Mouse (Mus musculus) fibroblast of lung, adult 2 months (primary cell): ENCODE data around the gene Spata2.
A peak's percentile ranks its signal among the peaks of the same experiment; 100 is the strongest.

Experiments
- DNase-seq: peaks from one replicate; pipeline ENCODE4 v3.0.0-alpha.2; 2011; ENCODE audit warnings: low read depth

Spata2 gene

DNA sequence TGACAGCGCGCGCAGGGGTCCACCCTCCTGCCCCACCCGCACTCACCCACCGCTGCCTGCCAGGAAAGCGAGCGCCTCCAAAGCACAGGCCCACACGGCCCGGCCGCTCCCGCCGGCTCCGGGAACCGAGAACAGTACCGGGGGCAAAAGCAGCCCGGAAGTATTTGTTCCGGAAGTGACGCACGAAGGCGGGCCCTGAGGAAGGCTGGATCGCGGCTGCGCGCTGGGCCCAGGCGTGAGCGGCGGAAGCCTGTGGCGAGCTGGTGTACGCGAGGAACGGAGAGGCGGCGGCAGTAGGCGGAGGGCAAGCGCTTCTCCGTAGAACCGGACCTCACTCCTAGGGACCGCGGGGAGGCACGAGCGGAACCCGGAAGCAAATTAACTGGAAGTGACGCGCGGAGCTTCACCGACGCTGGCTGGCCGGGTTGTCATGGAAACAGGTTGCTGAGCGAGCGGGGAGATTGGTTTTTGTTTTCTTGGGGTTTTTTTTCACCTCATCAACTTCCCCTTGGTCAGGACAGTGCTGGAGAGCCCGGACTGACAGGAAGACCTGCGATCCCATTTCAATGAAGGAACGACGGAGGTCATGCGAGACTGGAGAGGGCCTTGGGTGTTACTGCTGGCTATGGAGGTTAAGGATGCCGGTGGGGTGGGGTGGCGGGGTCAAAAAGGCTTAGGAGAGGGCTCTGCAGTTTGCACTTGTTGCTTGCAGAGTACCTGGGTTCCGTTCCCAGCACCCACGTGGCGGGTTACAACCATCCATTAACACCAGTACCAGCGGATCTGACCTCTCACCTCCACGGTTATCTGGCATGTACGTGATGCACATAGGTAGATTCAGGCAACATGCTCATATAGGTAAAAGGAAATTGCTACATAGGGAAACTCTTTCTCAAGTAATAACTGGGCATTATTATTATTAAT, at the start of gene Spata2:
Gene Spata2, minus strand, starts transcription at position 175 of the 924 bp plus-strand sequence.
- DNase-seq: peak; percentile 69

DNA sequence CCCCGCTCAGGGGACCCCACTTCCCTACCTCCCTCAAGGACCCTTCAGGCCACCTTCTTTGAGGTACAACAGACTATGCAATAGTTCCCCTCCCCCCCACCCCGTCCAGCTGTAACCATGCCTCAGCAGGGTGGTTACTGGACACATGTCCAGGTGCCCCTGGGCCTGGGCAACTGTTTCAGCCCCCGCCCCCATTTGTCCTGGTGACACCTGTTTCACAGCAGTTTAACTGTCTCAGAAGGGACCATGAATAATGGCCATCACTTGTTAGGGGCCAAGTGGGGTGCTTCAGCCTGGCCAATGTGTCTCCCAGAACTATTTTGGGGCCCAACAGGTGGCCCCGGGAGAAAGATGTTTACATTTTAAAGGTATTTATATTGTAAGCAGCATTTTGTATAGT, 49.7 kb upstream of the Spata2 start:
- no peak for DNase-seq

DNA sequence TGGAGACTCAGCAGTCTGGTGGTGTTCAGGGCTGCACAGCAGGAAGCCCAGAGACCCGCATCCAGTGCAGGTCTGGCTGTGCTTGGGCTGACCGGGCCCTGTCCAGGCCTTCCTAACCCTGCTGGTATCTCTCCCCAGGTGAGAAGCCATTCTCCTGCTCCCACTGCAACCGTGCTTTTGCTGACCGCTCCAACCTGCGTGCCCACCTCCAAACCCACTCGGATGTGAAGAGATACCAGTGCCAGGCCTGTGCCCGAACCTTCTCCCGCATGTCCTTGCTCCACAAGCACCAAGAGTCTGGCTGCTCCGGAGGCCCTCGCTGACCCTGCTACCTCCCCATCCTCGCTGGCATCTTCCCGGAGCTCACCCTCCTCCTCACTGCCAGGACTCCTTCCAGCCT, 49.1 kb upstream of the Spata2 start:
- no peak for DNase-seq

DNA sequence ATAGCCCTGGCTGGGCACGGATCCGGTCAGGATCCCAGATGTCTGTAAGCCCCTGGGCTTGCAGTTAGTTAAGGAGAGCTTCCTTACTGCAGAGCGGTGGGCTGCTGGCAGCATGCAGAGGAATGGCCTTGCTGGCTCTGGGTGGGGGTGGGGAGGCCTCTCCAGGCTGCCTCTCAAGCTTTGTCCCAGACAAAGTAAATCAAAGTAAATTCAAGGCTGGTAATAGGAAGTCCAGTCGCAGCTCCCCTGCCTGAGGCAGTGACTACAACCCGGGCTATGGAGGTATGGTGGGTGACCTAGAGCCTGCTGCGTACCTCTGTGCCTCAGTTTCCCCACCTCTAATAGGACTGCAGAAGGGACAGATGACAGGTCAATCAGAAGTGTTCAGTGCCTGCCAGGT, 48.6 kb upstream of the Spata2 start:
- DNase-seq: no peak

GRCm38 (mm10) chr2:167540477-167541110, 47.9 kb upstream of the Spata2 start:
- DNase-seq: no peak

GRCm38 (mm10) chr2:167539536-167540476, 47.1 kb upstream of the Spata2 start:
- no peak for DNase-seq

DNA sequence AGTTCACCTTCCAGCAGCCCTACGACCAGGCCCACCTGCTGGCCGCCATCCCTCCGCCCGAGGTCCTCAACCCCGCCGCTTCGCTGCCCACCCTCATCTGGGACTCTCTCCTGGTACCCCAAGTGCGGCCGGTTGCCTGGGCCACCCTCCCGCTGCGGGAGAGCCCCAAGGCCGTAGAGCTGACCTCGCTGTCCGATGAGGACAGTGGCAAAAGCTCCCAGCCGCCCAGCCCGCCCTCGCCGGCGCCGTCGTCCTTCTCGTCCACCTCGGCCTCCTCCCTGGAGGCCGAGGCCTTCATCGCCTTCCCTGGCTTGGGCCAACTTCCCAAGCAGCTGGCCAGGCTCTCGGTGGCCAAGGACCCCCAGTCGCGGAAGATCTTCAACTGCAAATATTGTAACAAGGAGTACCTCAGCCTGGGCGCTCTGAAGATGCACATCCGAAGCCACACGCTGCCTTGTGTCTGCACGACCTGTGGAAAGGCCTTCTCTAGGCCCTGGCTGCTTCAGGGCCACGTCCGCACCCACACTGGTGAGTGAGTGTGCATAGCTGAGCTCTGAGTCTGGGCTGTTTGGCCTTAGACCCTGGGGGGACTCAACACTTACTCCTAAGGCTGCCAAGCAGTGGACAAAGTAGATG, 46.1 kb upstream of the Spata2 start:
- no peak for DNase-seq

- DNase-seq: peak; percentile 95
Measured at GRCm38 (mm10) chr2:167537476-167538297, 45.0 kb upstream of the Spata2 start, which contains the start of gene Snai1. Gene Snai1 (plus strand): TSS chr2:167538195.

DNA sequence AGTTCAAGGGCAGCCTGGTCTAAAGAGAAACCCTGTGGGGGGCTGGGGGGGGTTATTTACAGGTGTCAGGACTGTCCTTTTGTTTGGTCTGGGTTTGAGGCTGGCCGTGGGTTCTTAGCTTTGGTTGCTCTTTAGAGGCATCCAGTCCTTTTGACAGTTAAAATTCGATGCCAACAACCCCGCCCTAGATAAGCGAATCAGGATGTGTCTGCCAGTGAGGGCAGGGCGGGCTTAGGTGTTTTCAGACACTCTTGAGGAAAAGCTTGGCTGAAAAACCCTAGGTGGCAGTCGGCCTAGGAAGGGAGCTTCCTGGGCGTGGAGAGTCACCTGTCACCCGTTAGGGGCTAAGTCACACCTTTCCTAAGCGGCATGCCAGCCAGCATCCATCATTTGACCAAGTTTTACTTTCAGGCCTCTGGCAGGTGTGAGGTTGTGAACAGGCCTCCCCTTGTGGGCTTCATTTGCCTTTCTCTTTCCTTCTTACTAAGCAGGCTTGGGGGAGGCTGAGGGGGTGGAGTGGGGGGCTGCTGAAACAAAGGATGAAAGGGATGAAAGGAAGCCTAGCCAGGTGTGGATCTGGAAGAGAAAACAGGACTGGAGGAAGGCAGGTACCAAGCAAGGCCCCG, 43.7 kb upstream of the Spata2 start:
- no peak for DNase-seq

GRCm38 (mm10) chr2:167533880-167534279, 41.2 kb upstream of the Spata2 start:
- DNase-seq: no peak

- DNase-seq: no peak
Measured at GRCm38 (mm10) chr2:167532131-167532530, 39.4 kb upstream of the Spata2 start.

GRCm38 (mm10) chr2:167530536-167530935, 37.8 kb upstream of the Spata2 start:
- no peak for DNase-seq

DNA sequence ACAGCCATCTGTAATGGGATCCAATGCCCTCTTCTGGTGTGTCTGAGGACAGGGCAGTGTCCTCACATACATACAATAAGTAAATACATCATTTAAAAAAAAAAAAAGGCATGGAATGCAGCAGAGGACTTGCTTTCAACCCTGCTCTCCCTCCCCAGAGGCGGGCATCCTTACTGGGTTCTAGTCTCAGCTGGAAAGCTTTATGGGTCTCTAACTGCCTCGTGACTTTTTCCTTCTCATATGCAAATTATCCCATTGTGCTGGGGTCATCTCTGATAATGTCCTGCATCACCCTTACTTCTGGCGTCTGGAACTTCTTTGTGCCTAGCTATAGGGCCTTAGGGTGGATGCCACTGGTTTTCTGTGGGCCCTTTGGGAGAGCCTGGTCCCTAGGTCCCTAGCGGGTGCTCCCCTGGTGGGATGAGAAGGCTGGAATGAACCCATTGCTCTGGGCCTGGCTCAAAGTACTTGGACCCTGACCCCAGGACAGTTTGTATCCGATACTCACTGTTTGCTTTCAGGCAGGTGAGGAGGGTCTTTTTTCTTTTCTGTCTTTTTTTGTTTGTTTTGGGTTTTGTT, 37.3 kb upstream of the Spata2 start:
- no peak for DNase-seq

DNA sequence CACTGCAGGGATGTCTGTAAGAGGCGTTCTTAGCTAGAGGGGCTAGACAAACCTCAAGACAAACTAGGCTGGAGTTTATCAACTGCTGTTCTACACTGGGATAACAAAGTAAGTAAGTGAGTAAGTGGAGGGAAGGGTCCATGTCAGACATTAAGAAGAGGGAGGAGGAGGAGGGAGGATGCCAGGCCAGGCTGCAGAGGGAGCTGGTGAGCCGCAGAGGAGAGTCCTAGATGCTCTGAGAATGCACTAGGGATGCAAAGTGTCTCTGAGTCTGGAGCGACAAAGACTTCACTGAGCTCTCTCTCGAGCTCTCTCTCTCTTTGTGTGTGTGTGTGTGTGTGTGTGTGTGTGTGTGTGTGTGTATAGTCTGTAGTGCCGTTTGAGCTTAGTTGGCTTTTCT, 35.6 kb upstream of the Spata2 start:
- DNase-seq: no peak

GRCm38 (mm10) chr2:167519606-167520252, 27.0 kb upstream of the Spata2 start:
- no peak for DNase-seq

GRCm38 (mm10) chr2:167515688-167516087, 23.0 kb upstream of the Spata2 start:
- DNase-seq: no peak

DNA sequence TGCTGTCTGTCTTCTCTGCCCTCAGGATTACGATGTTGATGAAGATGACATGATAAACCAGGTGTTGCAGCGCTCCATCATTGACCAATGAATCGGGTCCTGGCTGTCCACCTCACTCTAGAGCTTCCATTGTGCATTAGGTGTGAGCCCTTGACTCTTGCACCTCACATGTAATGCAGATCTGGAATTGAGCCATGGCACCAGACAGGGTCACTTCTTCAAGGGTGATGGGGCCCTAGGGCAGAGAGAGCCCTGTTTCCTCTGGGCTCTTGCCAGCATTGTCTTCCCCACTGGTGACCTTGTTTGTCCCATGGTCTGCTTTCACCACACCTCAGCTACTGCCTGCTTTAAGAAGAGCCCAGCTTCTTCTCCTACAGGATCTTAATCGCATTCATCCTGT, 22.0 kb upstream of the Spata2 start:
- DNase-seq: no peak

DNA sequence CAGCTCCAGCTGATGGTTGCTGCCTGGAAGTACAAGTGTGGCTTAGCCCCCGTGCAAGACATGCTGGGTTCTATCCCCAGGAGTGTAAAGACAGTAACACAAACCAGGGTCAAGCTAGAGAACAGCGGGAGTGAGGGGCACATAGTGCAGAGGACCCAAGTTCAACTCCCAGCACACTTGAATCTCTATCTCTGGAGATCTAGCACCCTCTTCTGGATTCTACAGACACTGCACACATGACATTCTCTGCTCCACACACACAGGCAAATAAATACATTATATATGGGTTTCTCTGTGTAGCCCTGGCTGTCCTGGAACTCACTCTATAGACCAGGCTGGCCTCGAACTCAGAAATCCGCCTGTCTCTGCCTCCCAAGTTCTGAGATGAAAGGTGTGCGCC, 20.3 kb upstream of the Spata2 start:
- no peak for DNase-seq

- DNase-seq: no peak
Measured at GRCm38 (mm10) chr2:167512365-167512764, 19.7 kb upstream of the Spata2 start.
